Mouse (Mus musculus) midbrain, embryonic 15.5 days (tissue): Measurements from ENCODE around the gene Sigirr. TPM values are rescaled to one million over a fixed set of nuclear protein-coding genes. Genes with fewer than 3 reads are reported as not detected.

ENCODE experiments used
- ATAC-seq: fragments of 200-750 bp; cut with Nextera tagmentation; replicated peaks from 2 replicates; pipeline ENCODE4 v1.8.0; 2017; ENCODE audit warnings: moderate TSS enrichment
- H3K27ac ChIP-seq: fragments of 300-500 bp; sonication (generic); 2 replicates; pipeline ENCODE4 v1.5.1; 2015; ENCODE audit warnings: mild to moderate bottlenecking, inconsistent platforms
- H3K27me3 ChIP-seq: fragments of 300-500 bp; sonication (generic); replicated peaks from 2 replicates; pipeline ENCODE4 v1.6.1; 2015; ENCODE audit warnings: inconsistent platforms
- H3K36me3 ChIP-seq: fragments of 300-500 bp; sonication (generic); replicated peaks from 2 replicates; pipeline ENCODE4 v1.6.1; 2015; ENCODE audit warnings: inconsistent platforms
- H3K4me1 ChIP-seq: fragments of 300-500 bp; sonication (generic); 2 replicates; pipeline ENCODE4 v1.6.1; 2015; ENCODE audit warnings: inconsistent platforms
- H3K4me2 ChIP-seq: fragments of 300-500 bp; sonication (generic); 2 replicates; pipeline ENCODE4 v1.6.1; 2015; ENCODE audit warnings: inconsistent platforms, mild to moderate bottlenecking, moderate library complexity
- H3K4me3 ChIP-seq: fragments of 300-500 bp; sonication (generic); 2 replicates; pipeline ENCODE4 v1.5.1; 2015; ENCODE audit warnings: mild to moderate bottlenecking, inconsistent platforms
- H3K9ac ChIP-seq: fragments of 300-500 bp; sonication (generic); 2 replicates; pipeline ENCODE4 v1.6.1; 2015; ENCODE audit warnings: mild to moderate bottlenecking, inconsistent platforms
- H3K9me3 ChIP-seq: fragments of 300-500 bp; sonication (generic); 2 replicates; pipeline ENCODE4 v1.6.1; 2016; ENCODE audit warnings: inconsistent platforms
- WGBS: fragments of 180-500 bp; shearing (Covaris S2); methylation state at CpG from one replicate; pipeline ENCODE4 v1.1.7; 2015; ENCODE audit warnings: mixed read lengths; 5-methylcytosine and 5-hydroxymethylcytosine counted together
- polyA plus RNA-seq: library from polyadenylated mRNA; unstranded; fragments of >200 nt; fragmentation: Nextera tagmentation; extraction: Ambion mirVana; gene quantifications from 2 replicates; pipeline ENCODE4 v1.2.1, GENCODE M21; 2015

The Sigirr gene
- polyA plus RNA-seq, 1 experiment from 2014 or later = 2.3 TPM

GRCm38 (mm10) chr7:141056976-141057375, 43.4 kb downstream of the Sigirr start:
- Histone ChIP-seq H3K4me2 (no peak overlapping the region), H3K4me1 (peaks cover 18% of the 10 kb centered on the region), H3K9me3 (no peaks in the 10 kb centered on the region), H3K27me3 (no peaks in the 10 kb centered on the region), H3K4me3 (no peak overlapping the region), H3K27ac (no peak overlapping the region), H3K36me3 (no peaks in the 10 kb centered on the region), H3K9ac (no peak overlapping the region)
- ATAC-seq = no peak
- 92% methylated on average over 6 of the region's 6 CpGs for WGBS

- Histone ChIP-seq H3K9me3 (no peaks in the 10 kb centered on the region), H3K9ac (no peak overlapping the region), H3K27me3 (no peaks in the 10 kb centered on the region), H3K27ac (no peak overlapping the region), H3K36me3 (no peaks in the 10 kb centered on the region), H3K4me3 (no peak overlapping the region), H3K4me2 (no peak overlapping the region), H3K4me1 (peaks cover 13% of the 10 kb centered on the region)
- no peak for ATAC-seq
- 79% methylated on average over 4 of the region's 4 CpGs for WGBS
Measured at GRCm38 (mm10) chr7:141055785-141056184, 44.6 kb downstream of the Sigirr start.

GRCm38 (mm10) chr7:141052421-141052820, 48.0 kb downstream of the Sigirr start:
- Histone ChIP-seq H3K4me1 (peaks cover 9% of the 10 kb centered on the region), H3K27ac (no peak overlapping the region), H3K9me3 (no peaks in the 10 kb centered on the region), H3K9ac (no peak overlapping the region), H3K36me3 (no peaks in the 10 kb centered on the region), H3K27me3 (no peaks in the 10 kb centered on the region), H3K4me2 (no peak overlapping the region), H3K4me3 (no peak overlapping the region)
- 90% methylated on average over 2 of the region's 2 CpGs for WGBS
- ATAC-seq = no peak

- no peak overlapping the region for H3K9ac ChIP-seq
- no peak overlapping the region for H3K27ac ChIP-seq
- WGBS = 92% methylated on average over 4 of the region's 4 CpGs
- no peaks in the 10 kb centered on the region for H3K36me3 ChIP-seq
- no peak overlapping the region for H3K4me3 ChIP-seq
- H3K4me1 ChIP-seq = peaks cover 13% of the 10 kb centered on the region
- no peaks in the 10 kb centered on the region for H3K9me3 ChIP-seq
- H3K4me2 ChIP-seq = no peak overlapping the region
- H3K27me3 ChIP-seq = no peaks in the 10 kb centered on the region
- ATAC-seq = no peak
Measured at GRCm38 (mm10) chr7:141052016-141052415, 48.4 kb downstream of the Sigirr start.

- Histone ChIP-seq H3K9me3 (no peaks in the 10 kb centered on the region), H3K4me3 (no peak overlapping the region), H3K27ac (no peak overlapping the region), H3K36me3 (no peaks in the 10 kb centered on the region), H3K27me3 (no peaks in the 10 kb centered on the region), H3K4me2 (no peak overlapping the region), H3K4me1 (peaks cover 13% of the 10 kb centered on the region), H3K9ac (no peak overlapping the region)
- 72% methylated on average over 17 of the region's 17 CpGs for WGBS
- no peak for ATAC-seq
Measured at GRCm38 (mm10) chr7:141051060-141051685, 49.2 kb downstream of the Sigirr start.

- H3K27me3 ChIP-seq = no peaks in the 10 kb centered on the region
- H3K27ac ChIP-seq = no peak overlapping the region
- H3K4me2 ChIP-seq = no peak overlapping the region
- H3K9me3 ChIP-seq = no peaks in the 10 kb centered on the region
- H3K4me3 ChIP-seq = no peak overlapping the region
- ATAC-seq = no peak
- no peaks in the 10 kb centered on the region for H3K36me3 ChIP-seq
- H3K4me1 ChIP-seq = peaks cover 13% of the 10 kb centered on the region
- WGBS = 83% methylated on average over 2 of the region's 2 CpGs
- no peak overlapping the region for H3K9ac ChIP-seq
Measured at GRCm38 (mm10) chr7:141049326-141049725, 51.0 kb downstream of the Sigirr start.

- Histone ChIP-seq H3K36me3 (no peaks in the 10 kb centered on the region), H3K9me3 (no peaks in the 10 kb centered on the region), H3K9ac (peak overlapping the region; percentile 40; the same call in 1 of the 2 replicates), H3K27ac (peak overlapping the region; percentile 46), H3K27me3 (no peaks in the 10 kb centered on the region), H3K4me3 (peak overlapping the region; percentile 33), H3K4me1 (peaks cover 13% of the 10 kb centered on the region), H3K4me2 (peak overlapping the region; percentile 65)
- peak; percentile 95 for ATAC-seq
- WGBS = 9% methylated on average over 21 of the region's 21 CpGs
Measured at GRCm38 (mm10) chr7:141048226-141049218, 51.9 kb downstream of the Sigirr start.

GRCm38 (mm10) chr7:141047581-141048225, 52.7 kb downstream of the Sigirr start:
- H3K27ac ChIP-seq = peak overlapping the region; percentile 43
- peak; percentile 86 for ATAC-seq
- peak overlapping the region; percentile 29; the same call in 1 of the 2 replicates for H3K9ac ChIP-seq
- 10% methylated on average over 15 of the region's 19 CpGs for WGBS
- H3K9me3 ChIP-seq = no peaks in the 10 kb centered on the region
- H3K27me3 ChIP-seq = no peaks in the 10 kb centered on the region
- H3K4me3 ChIP-seq = peak overlapping the region; percentile 33
- peaks cover 13% of the 10 kb centered on the region for H3K4me1 ChIP-seq
- H3K4me2 ChIP-seq = peak overlapping the region; percentile 65
- no peaks in the 10 kb centered on the region for H3K36me3 ChIP-seq

GRCm38 (mm10) chr7:141046931-141047580, 53.3 kb downstream of the Sigirr start:
- Histone ChIP-seq H3K4me2 (peak overlapping the region; percentile 65), H3K4me3 (no peak overlapping the region), H3K9ac (no peak overlapping the region), H3K36me3 (no peaks in the 10 kb centered on the region), H3K9me3 (no peaks in the 10 kb centered on the region), H3K4me1 (peaks cover 13% of the 10 kb centered on the region), H3K27me3 (no peaks in the 10 kb centered on the region), H3K27ac (peak overlapping the region; percentile 2; the same call in 1 of the 2 replicates)
- 69% methylated on average over 6 of the region's 6 CpGs for WGBS
- no peak; the same call in 1 of the 2 replicates for ATAC-seq

GRCm38 (mm10) chr7:141042539-141042938, 57.8 kb downstream of the Sigirr start:
- H3K4me1 ChIP-seq = peaks cover 5% of the 10 kb centered on the region; the same call in 1 of the 2 replicates
- H3K36me3 ChIP-seq = no peaks in the 10 kb centered on the region
- no peaks in the 10 kb centered on the region for H3K9me3 ChIP-seq
- ATAC-seq = no peak
- no peaks in the 10 kb centered on the region for H3K27me3 ChIP-seq
- 58% methylated on average over 4 of the region's 4 CpGs for WGBS
- no peak overlapping the region for H3K4me2 ChIP-seq
- no peak overlapping the region for H3K9ac ChIP-seq
- H3K4me3 ChIP-seq = no peak overlapping the region
- no peak overlapping the region for H3K27ac ChIP-seq

GRCm38 (mm10) chr7:141041661-141042060, 58.7 kb downstream of the Sigirr start:
- 0 out of 2 replicates have a peak overlapping the region, but pooled peaks have one; percentile 8 for H3K27ac ChIP-seq
- ATAC-seq = peak; percentile 48; the same call in 1 of the 2 replicates
- H3K4me3 ChIP-seq = no peak overlapping the region
- H3K4me2 ChIP-seq = no peak overlapping the region
- H3K9ac ChIP-seq = no peak overlapping the region
- no peaks in the 10 kb centered on the region for H3K27me3 ChIP-seq
- no peaks in the 10 kb centered on the region for H3K36me3 ChIP-seq
- no peaks in the 10 kb centered on the region for H3K9me3 ChIP-seq
- WGBS = 28% methylated on average over 5 of the region's 5 CpGs
- no peaks in the 10 kb centered on the region for H3K4me1 ChIP-seq
